Mouse (Mus musculus) intestine, postnatal 0 days (tissue): ENCODE results near the gene Olfr287. TPM values are rescaled to one million over a fixed set of nuclear protein-coding genes. Genes with fewer than 3 reads are reported as not detected.

Source experiments
- ATAC-seq: fragments of 200-750 bp; cut with Nextera tagmentation; 2 replicates; pipeline ENCODE4 v1.8.0; 2017; ENCODE audit warnings: mild to moderate bottlenecking, moderate TSS enrichment, moderate library complexity
- H3K27ac ChIP-seq: fragments of 300-500 bp; sonication (generic); 2 replicates; pipeline ENCODE4 v1.5.1; 2014; ENCODE audit warnings: mild to moderate bottlenecking, low read depth, low read length, moderate library complexity
- H3K27me3 ChIP-seq: fragments of 300-500 bp; sonication (generic); replicated peaks from 2 replicates; pipeline ENCODE4 v1.6.1; 2014; ENCODE audit warnings: low read length, mixed read lengths; ENCODE audit not compliant: control insufficient read depth, insufficient read depth
- H3K36me3 ChIP-seq: fragments of 300-500 bp; sonication (generic); 2 replicates; pipeline ENCODE4 v1.6.1; 2014; ENCODE audit warnings: mild to moderate bottlenecking, moderate library complexity; ENCODE audit not compliant: control insufficient read depth, insufficient read depth
- H3K4me1 ChIP-seq: fragments of 300-500 bp; sonication (generic); replicated peaks from 2 replicates; pipeline ENCODE4 v1.6.1; 2014; ENCODE audit warnings: antibody characterized with exemption, low read length, mixed read lengths; ENCODE audit not compliant: control insufficient read depth, insufficient read depth
- H3K4me2 ChIP-seq: fragments of 300-500 bp; sonication (generic); replicated peaks from 2 replicates; pipeline ENCODE4 v1.6.1; 2014; ENCODE audit warnings: low read depth, mild to moderate bottlenecking, moderate library complexity
- H3K4me3 ChIP-seq: fragments of 300-500 bp; sonication (generic); 2 replicates; pipeline ENCODE4 v1.5.1; 2014; ENCODE audit warnings: low read depth, low read length
- H3K9ac ChIP-seq: fragments of 300-500 bp; sonication (generic); 2 replicates; pipeline ENCODE4 v1.6.1; 2014; ENCODE audit warnings: mild to moderate bottlenecking, low read depth, low read length
- H3K9me3 ChIP-seq: fragments of 300-500 bp; sonication (generic); 2 replicates; pipeline ENCODE4 v1.6.1; 2016; ENCODE audit warnings: mixed run types; ENCODE audit not compliant: control insufficient read depth
- CTCF ChIP-seq: sonication (generic); IDR thresholded peaks from 2 replicates; pipeline ENCODE4 v1.5.1; 2016; ENCODE audit warnings: low read depth, mild to moderate bottlenecking, control low read depth, antibody characterized with exemption, moderate library complexity
- WGBS: fragments of 180-500 bp; shearing (Covaris S2); extraction: QIAGEN DNeasy Blood & Tissue Kit; methylation state at CpG from one replicate; pipeline ENCODE4 v1.1.7; 2014; 5-methylcytosine and 5-hydroxymethylcytosine counted together
- polyA plus RNA-seq: library from polyadenylated mRNA; unstranded; fragments of >200 nt; fragmentation: Nextera tagmentation; extraction: Ambion mirVana; gene quantifications from 2 replicates; pipeline ENCODE4 v1.2.1, GENCODE M21; 2015

Olfr287 gene
- polyA plus RNA-seq, 1 experiment from 2014 or later, result not detected

DNA sequence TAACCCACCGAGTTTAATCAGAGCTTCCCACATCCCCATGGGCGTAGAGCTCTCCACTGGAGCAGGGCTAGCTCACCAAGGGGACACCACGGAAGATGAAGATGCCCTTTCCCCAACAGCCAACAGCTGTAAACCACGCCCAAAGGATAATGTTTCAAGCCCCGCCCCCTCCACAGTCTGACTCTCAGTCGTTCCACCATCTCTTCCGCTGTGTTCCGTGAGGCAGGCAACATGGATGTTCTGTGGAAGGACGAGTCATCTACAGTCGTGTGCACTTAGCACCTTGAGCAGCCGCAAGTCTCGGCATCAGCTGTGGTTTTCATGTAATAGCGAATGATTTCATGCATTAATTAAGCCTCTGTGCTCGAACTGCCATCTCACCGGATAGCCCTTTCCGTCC is 4.8 kb upstream of the Olfr287 start:
- WGBS, result 46% methylated on average over 16 of the region's 16 CpGs

DNA sequence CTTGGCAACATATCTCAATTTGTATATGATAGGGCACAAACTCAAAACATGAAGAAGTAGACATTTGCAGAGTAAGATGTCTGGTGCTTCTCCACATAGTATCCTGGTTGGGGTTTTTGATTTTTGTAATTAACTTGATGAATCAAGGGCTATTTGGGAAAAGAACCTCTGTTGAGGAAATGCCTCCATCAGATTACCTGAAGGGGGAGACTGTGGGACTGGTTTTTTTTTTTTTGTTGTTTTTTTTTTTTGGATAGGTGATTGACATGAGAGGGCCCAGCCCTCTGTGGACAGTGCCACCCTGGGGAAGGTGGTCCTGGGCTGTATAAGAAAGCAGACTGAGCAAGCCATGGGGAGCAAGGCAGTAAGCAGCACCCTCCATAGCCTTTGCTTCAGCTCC is 1.5 kb upstream of the Olfr287 start:
- Histone ChIP-seq H3K9me3 (no peaks in the 10 kb centered on the region), H3K27me3 (no peaks in the 10 kb centered on the region), H3K4me2 (no peak overlapping the region), H3K36me3 (no peaks in the 10 kb centered on the region), H3K4me1 (no peaks in the 10 kb centered on the region), H3K4me3 (no peak overlapping the region), H3K27ac (no peak overlapping the region), H3K9ac (no peak overlapping the region)
- no peak for TF ChIP-seq CTCF
- no peak for ATAC-seq

More for the DNA sequence above, 4.8 kb upstream of the Olfr287 start:
- no peak for ATAC-seq
- Histone ChIP-seq H3K27ac (no peak overlapping the region), H3K4me3 (no peak overlapping the region), H3K9ac (no peak overlapping the region), H3K4me2 (no peak overlapping the region), H3K9me3 (no peaks in the 10 kb centered on the region), H3K36me3 (no peaks in the 10 kb centered on the region), H3K4me1 (no peaks in the 10 kb centered on the region), H3K27me3 (no peaks in the 10 kb centered on the region)
- TF ChIP-seq CTCF, result no peak

DNA sequence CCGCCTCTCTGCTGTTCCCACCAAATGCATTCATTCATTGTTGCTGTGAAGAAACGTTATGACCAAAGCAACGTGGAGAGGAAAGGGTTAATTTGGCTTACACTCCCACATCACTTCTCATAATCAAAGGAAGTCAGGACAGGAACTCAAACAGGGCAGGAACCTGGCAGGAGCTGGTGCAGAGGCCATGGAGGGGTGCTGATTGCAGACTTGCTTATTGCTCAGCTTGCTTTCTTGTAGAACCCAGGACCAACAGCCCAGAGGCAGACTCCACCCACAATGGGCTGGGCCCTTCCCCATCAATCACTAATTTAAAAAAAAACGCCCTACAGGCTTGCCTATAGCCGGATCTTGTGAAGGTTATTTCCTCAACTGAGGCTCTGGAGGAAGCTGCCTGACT is 6.7 kb downstream of the Olfr287 start:
- TF ChIP-seq CTCF, result no peak
- no peaks in the 10 kb centered on the region for H3K4me1 ChIP-seq
- no peak overlapping the region for H3K9ac ChIP-seq
- H3K27me3 ChIP-seq, result no peaks in the 10 kb centered on the region
- H3K27ac ChIP-seq, result no peak overlapping the region
- no peaks in the 10 kb centered on the region for H3K9me3 ChIP-seq
- ATAC-seq, result no peak
- H3K4me2 ChIP-seq, result no peak overlapping the region
- H3K4me3 ChIP-seq, result no peak overlapping the region
- no peaks in the 10 kb centered on the region for H3K36me3 ChIP-seq
- WGBS, result 60% methylated on average over 5 of the region's 5 CpGs

DNA sequence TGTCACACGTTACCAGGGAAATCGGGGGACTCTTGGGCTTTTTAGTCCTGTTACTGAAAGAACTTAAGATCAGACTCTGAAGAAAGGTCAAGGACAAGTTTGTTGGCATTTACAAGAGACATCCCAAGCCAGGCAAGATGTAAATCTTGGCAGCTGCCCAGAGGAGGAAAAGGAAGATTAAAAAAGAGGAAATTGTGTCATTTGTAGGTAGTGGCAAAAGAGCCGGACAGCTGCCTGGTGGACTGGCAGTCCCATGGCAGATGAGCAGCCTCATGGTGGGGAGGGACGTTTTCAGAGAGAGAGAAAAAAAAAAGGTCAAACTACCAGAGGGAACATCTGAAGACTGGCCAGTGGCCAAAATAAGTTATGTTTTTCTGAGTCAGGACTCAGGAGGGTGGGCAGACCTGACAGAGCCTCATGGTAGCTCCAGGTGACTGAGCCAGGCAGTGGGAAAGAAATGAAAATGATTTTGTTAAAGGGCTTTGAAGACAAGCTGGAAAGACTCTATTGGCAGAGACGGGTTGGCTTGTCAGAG is 7.5 kb downstream of the Olfr287 start:
- Histone ChIP-seq H3K36me3 (no peaks in the 10 kb centered on the region), H3K4me1 (no peaks in the 10 kb centered on the region), H3K9me3 (no peaks in the 10 kb centered on the region), H3K27ac (no peak overlapping the region), H3K4me3 (no peak overlapping the region), H3K27me3 (no peaks in the 10 kb centered on the region), H3K9ac (no peak overlapping the region), H3K4me2 (no peak overlapping the region)
- no peak for TF ChIP-seq CTCF
- 70% methylated on average over 5 of the region's 5 CpGs for WGBS
- ATAC-seq, result no peak

DNA sequence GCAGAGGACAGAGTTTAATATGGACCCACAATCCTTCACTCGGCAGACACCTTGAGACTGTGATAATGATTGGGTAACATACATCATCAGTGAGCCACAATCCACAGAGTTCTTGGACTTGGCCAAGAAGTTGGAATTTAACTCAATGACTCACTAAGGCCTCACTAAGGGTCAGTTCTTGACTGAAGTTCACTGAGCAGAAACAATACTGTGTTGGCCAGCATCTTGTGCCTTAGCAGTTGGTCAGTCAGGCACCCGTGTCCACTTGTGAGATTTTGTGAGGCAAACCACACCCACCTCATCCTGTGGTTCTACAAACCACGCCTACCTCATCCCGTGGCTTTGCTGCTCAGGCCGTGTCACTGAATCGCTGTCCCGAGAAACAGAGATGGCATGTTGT is 11.2 kb downstream of the Olfr287 start:
- Histone ChIP-seq H3K27ac (no peak overlapping the region), H3K4me3 (no peak overlapping the region), H3K4me1 (no peaks in the 10 kb centered on the region), H3K4me2 (no peak overlapping the region), H3K9me3 (no peaks in the 10 kb centered on the region), H3K36me3 (no peaks in the 10 kb centered on the region), H3K9ac (no peak overlapping the region), H3K27me3 (no peaks in the 10 kb centered on the region)
- no peak for TF ChIP-seq CTCF
- WGBS, result 68% methylated on average over 7 of the region's 7 CpGs
- ATAC-seq, result no peak

DNA sequence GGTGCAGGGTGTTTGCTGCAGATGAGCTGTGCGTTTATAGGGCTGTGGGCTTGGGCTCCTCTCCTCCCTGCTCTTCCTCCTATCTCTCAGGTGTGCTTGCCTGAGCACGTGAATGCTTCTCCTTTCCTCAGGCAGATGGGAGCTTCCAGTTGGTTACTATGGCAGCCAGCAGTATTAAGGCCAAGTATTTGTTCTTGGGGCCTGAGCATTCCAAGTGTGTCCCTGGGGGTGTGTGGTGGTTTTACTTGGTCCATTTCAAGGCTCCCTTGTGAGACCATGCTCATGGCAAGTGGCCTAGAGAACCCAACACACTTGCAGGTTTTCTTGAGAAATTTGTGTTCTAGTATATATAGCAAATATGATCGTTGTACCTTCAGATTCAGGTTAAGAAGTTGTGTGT is 25.4 kb downstream of the Olfr287 start, which contains the start of gene Olfr288:
Olfr288 (minus strand) TSS at position 101 of the 400 bp plus-strand sequence.
- no peaks in the 10 kb centered on the region for H3K36me3 ChIP-seq
- no peaks in the 10 kb centered on the region for H3K27me3 ChIP-seq
- H3K4me1 ChIP-seq, result no peaks in the 10 kb centered on the region
- H3K4me3 ChIP-seq, result no peak within 1 kb of the TSS
- WGBS, result 53% methylated on average over 3 of the region's 3 CpGs
- H3K9ac ChIP-seq, result no peak within 1 kb of the TSS
- no peak within 1 kb of the TSS for H3K4me2 ChIP-seq
- TF ChIP-seq CTCF, result no peak
- no peaks in the 10 kb centered on the region for H3K9me3 ChIP-seq
- H3K27ac ChIP-seq, result no peak within 1 kb of the TSS
- no peak for ATAC-seq

DNA sequence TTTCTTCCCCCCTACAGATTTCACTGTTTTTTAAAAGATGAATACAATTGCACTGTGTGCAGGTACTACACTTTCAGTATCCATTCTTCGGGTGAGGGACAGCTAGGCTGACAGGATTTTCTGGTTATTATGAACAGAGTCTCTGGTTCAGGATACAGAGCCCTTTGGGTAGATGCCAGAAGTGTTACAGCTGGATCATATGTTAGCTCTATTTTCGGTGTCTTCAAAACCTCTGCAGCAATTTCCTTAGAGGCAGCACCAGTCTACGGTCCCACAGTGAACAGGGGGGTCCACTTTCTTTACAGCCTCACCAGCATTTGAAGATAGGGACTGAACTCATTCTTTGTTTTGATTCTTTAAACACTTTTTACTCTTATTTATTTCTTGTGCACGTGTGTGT is 36.4 kb downstream of the Olfr287 start:
- Histone ChIP-seq H3K27ac (no peak overlapping the region), H3K27me3 (0 out of 2 replicates have a peak, but pooled peaks cover 9% of the 10 kb centered on the region), H3K36me3 (no peaks in the 10 kb centered on the region), H3K9ac (no peak overlapping the region), H3K4me1 (no peaks in the 10 kb centered on the region), H3K9me3 (no peaks in the 10 kb centered on the region), H3K4me3 (no peak overlapping the region), H3K4me2 (no peak overlapping the region)
- 49% methylated on average over 4 of the region's 4 CpGs for WGBS
- no peak for TF ChIP-seq CTCF
- ATAC-seq, result no peak
